Mouse (Mus musculus) myocyte (in vitro differentiated cells): Measurements from ENCODE around the gene Hsd17b14.

Source experiments
- E2F4 ChIP-seq: IDR thresholded peaks from one replicate; pipeline ENCODE4 v1.6.1; 2011; ENCODE audit warnings: mild to moderate bottlenecking, control low read depth, moderate library complexity; ENCODE audit not compliant: insufficient read depth
- POLR2A ChIP-seq: IDR thresholded peaks from one replicate; pipeline ENCODE4 v1.6.1; 2011; ENCODE audit warnings: low read depth, mild to moderate bottlenecking, control low read depth, moderate library complexity; ENCODE audit not compliant: insufficient read length
- SRF ChIP-seq: IDR thresholded peaks from one replicate; pipeline ENCODE4 v1.6.1; 2011; ENCODE audit warnings: low read depth; ENCODE audit not compliant: control insufficient read depth, insufficient read length
- TCF12 ChIP-seq: IDR thresholded peaks from one replicate; pipeline ENCODE4 v1.6.1; 2011; ENCODE audit warnings: mild to moderate bottlenecking, control low read depth; ENCODE audit not compliant: poor library complexity, insufficient read depth, severe bottlenecking

DNA sequence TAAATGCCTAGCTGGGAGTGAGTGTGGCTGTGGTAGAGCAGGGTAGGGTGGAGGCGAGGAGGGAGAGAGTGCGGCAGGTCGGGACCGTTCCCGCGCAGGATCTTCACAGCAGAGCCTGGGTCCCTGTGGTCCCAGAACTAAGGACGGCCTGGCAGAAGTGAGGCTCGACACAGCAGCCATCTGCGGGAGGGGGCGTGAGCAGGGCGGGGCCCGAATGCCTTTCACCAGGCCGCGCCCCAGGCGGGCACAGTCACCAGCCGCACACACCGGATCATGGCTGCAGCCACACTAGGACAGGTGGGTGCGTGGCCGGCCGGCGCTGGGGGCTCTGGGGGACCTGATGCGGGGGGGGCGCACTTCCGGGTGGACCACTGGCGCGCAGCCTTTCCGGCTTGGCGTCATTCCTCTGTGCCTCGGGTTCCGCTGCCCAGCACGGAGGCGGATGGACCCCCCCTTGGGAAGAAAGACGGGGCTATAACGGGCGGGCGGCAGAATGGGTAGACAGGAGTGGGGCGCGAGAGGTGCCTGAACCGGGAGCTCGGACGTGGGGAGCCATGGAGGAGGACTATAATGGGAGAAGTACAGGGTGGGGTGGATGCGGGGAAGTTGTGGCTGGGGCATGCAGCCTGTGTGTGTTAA is 15.5 kb downstream of the Hsd17b14 start, which contains the start of gene Bcat2:
- TF ChIP-seq POLR2A (peak; percentile 77), E2F4 (no peak), SRF (no peak), TCF12 (no peak)
